Mouse (Mus musculus): ENCODE results near the gene 6430571L13Rik.

6430571L13Rik gene

DNA sequence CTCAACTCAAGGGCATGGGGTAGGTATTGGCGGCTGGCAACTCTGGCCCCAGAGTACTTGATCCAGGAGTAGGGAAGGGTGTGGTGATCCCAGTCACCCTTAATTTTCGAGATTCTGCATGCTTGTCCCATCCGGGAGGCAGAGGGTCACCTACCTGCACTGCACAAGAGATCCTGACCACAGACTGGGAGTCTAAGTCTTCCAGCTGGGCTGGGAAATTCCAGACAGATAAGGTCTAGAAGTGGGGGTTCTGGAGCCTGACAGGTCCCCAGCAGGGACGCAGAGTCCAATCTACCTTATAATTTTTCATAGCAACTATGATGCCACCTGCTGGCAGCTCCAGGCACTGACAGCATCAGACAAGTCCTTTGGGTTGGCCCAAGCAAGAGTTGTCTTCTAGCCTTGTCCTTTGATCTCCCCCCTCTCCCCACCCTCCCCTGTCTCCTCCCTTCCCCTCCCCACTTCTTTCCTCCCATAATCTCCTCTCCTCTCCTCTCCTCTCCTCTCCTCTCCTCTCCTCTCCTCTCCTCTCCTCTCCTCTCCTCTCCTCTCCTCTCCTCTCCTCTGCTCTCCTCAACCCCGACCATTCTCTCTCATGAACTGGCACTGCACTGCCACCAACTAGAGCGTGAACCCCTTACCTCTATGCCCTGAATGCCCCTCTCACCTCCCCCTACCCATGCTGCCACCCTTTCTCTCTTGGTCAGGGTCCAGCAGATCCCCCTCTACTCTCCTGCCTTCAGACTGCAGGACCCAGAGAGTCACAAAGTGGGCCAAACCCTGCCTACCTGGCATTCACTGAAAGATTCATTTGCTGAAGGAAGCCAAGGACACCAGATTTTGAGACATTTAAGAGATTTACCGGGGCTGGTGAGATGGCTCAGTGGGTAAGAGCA, 15.7 kb downstream of the 6430571L13Rik start:
- in situ Hi-C loops (cut with MboI; ENCODE audit: unreplicated experiment in 2 of 2) = loop anchor here (5.0 to 25.0 kb wide), 6 partner anchors 61 to 681 kb away; partner anchors contain the start of genes Cish (in 1 of the 2), Gnat1 (in 1 of the 2) and Slc38a3 (in 1 of the 2)

DNA sequence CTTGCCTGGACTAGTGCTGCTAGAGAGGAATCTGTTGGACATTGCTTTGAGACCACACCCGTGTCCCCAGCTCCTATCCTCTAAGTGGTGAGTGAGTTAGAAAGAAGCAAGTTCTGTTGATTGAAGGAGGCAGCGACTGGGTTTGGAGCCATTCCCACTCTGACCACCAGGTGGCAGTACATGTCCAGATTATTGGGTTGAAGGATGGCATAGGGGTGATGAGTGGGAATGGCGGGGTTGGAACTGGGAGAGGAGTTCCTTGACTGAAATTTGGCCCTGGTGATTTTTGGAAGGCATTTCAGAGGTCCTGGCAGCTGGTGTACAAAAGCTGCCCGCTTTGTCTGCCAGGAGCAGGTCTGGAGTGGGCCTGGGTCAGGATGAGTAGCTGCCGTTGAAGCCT, 17.2 kb downstream of the 6430571L13Rik start:
- in situ Hi-C loops (cut with MboI; ENCODE audit: unreplicated experiment in 2 of 2) = loop anchor here (5.0 to 25.0 kb wide), 6 partner anchors 63 to 683 kb away; partner anchors contain the start of genes Cish (in 1 of the 2), Gnat1 (in 1 of the 2) and Slc38a3 (in 1 of the 2)

DNA sequence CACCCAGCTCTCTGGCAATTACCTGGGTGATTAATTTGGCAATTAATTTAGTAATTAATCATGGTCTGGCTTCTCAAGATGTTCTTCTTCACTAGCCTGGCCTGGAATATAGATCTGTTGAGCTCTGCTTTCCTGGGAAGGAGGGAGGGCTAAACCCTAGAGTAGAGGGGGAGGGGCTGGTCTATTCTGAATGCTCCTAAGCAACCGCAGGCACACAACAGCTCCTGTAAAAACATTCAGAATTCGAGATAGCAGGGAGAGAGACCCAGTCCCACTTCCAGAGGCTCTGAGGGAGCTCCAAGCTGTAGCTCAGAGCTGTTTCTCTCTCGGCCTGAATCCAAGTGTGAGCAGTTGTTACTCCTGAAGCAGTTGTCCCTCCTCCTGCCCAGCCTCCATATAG, 20.6 kb downstream of the 6430571L13Rik start:
- in situ Hi-C loops (cut with MboI; ENCODE audit: unreplicated experiment in 2 of 2) = loop anchor here (5.0 to 25.0 kb wide), 2 partner anchors 151 to 301 kb away; partner anchors contain the start of gene Slc38a3 (in 1 of the 2)

DNA sequence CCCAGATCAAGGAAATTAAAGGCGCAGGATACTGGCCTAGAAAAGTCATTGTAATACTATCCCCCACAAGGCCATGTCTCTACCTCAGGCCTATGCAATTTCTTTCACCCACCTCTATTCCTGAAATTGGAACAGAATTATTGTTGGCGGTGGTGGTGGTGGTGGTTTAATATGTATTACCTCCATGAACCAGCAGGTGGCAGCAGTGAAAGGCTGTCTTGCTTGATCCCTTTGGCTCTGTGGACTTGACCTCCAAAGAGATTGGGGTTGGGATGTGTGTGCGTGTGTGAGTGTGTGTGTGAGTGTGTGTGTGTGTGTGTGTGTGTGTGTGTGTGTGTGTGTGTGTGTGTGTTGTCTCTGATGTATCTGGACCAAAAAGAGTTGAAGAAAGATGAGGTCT, 26.2 kb downstream of the 6430571L13Rik start:
- in situ Hi-C loops (cut with MboI; ENCODE audit: unreplicated experiment in 2 of 2) = loop anchor here in 1 of 2 experiments (5.0 to 25.0 kb wide), 2 partner anchors 146 to 296 kb away; partner anchors contain the start of gene Slc38a3

DNA sequence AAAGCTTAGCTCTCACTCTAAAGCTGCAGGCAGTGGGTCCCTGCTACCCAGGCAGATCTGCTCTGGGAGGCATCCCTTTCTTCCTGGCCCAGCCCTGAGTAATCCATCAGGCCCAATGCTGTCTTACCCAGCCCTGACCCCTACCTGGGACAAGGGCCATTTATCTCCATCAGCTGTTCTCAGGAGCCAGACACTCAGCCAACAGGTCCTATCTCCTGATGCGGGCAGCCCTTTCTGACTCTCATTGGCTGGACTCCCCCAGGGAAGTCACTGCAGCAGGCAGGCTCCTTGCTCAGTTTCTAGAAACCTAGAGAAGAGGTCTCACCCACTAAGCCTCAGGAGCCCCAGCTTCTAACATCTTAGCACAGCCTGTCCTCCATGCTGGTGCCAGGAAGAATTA, 27.9 kb downstream of the 6430571L13Rik start:
- in situ Hi-C loops (cut with MboI; ENCODE audit: unreplicated experiment in 2 of 2) = loop anchor here in 1 of 2 experiments (5.0 to 25.0 kb wide), 2 partner anchors 144 to 294 kb away; partner anchors contain the start of gene Slc38a3

DNA sequence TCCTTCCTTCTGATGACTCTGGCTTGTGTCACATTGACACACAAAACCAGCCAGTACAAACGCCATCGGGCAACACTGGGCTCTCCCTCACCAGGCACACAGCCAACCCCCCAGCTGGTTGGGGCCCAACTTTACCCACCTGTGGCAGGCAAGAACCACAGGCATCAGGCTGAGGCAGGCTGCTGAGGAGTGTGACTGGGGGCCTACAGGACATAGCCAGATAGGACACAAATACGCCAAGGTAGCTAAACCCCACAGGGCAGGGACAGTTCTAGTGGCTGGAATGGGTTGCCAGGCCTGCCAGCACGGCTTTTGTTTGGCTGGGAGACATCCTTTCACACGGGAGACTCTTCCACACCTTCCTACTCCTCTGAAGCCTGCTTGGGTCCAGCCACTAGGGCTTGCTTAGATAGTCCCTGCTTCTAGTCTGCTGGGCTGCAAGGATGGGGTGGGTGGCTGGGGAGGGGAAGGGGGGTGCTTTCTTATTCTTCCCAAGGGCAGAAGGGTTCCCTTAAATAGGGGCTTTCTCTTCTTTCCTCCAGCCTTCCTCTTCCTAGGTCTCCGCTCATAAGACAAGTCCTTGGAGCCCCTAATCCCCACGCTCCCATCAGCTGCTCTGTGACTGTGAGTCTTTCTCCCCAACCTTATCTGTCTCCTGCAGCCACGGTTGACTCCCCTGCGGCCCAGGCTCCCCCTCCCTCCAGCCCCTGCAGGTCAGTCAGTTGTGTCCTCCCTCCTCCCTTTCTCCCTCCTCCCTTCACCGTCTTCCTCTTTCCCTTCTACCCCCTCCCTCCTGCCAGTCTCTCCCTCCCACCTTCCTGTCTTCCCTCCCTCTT, 29.1 kb downstream of the 6430571L13Rik start:
- in situ Hi-C loops (cut with MboI; ENCODE audit: unreplicated experiment in 2 of 2) = loop anchor here in 1 of 2 experiments (5.0 to 25.0 kb wide), 2 partner anchors 143 to 293 kb away; partner anchors contain the start of gene Slc38a3

DNA sequence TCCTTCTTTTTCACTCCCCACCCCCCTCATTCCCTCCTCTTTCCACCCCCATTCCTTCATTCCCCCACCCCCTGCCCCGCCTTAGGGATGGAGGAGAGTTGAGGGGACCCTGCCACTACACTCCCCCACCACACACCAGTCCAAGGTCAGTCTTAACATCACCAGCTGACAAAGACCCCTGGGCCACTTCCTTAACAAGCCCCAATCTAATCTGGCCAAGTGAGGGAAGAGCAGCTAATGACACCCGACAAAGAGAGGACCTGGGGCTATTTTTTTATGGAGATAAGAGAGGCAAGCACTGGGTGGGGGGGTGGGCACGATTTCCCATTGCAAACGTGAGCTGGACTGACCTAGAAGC, 29.7 kb downstream of the 6430571L13Rik start:
- in situ Hi-C loops (cut with MboI; ENCODE audit: unreplicated experiment in 2 of 2) = loop anchor here in 1 of 2 experiments (25.0 kb wide), 1 partner anchor 292 kb away; the partner anchor contains the start of gene Slc38a3

DNA sequence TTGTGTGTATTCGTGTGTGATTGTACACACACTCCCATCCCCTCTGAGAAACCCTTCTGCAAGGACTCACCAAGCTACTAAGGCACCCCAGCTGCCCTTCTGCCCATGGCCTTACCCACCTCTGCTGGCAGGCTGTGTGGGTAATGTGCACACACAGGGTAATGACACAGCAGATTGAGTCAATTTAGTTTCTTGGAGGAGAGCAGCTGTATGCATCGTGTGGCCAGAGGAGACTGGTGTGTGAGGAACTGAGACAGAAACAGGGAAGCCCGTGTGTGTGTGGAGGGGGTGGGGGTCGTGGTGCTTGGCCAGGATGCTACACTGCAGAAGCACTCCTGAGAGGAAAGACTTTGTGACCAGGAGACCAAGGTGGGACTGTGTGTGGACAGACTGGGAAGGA, 32.0 kb downstream of the 6430571L13Rik start:
- in situ Hi-C loops (cut with MboI; ENCODE audit: unreplicated experiment in 2 of 2) = loop anchor here in 1 of 2 experiments (25.0 kb wide), 1 partner anchor 290 kb away; the partner anchor contains the start of gene Slc38a3

DNA sequence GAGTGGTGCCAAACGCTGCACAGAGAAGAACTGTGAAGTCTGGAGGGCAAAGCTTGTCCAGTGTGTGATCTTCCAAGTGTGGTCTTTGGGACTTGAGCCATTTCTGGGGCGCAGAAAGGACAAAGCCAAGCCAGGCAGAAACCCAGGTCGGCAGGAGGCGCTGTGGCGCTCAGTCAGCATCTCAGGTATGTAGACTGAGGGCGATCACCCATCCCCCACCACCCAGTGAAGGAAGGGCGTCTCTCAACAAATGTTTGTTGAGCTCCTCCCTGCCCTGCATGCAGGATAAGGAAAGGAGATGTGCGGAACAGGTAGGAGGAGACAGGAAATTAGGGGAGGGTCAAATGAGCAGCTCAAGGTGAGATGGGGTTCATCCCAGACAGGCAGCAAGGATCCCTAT, 34.2 kb downstream of the 6430571L13Rik start:
- in situ Hi-C loops (cut with MboI; ENCODE audit: unreplicated experiment in 2 of 2) = loop anchor here in 1 of 2 experiments (25.0 kb wide), 1 partner anchor 288 kb away; the partner anchor contains the start of gene Slc38a3

DNA sequence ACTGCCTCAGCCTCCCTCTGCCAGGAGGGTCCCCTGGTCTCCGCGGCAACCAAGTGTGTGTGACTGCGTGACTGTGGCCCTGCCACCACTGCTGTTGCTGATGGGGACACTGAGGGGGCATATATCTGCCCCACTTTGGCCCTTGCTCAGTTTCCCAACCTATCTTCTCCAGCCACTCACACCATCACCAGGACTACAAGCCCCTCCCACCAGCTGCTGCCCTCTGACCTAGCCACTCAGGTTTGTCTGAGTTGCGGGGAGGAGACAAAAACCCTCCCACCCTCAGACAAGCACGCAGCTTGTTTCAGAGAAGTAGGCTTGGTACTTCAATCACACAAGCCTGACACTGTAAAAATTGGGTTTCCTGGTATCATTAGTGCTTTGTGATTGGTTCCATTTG, 35.0 kb downstream of the 6430571L13Rik start:
- in situ Hi-C loops (cut with MboI; ENCODE audit: unreplicated experiment in 2 of 2) = no loop called here

DNA sequence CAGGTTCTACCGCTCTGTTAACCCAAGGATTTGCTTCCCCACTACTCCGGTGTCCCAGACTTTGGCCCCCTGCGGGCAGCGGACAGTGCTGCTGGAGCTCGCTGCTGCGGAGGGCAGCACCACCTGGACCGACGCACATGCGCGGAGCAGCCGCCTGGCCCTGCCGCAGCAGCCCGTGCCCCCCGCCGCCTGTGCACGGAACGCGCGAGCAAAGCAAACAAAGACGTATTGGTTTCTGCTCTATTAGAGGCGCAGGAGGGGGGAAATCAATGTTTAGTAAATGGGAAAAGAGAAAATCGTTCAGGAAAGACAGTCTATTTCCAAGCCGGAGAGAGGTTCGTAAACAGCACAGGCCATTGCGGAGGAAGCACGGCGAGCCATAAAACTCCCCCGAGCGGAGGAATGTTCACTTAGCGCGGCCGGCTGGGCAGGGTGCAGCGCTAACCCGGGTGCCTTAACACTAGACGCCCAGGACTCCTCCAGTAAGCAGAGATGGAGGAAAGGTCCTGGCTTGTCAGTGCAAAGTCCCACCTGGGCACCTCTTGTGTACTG, 37.6 kb downstream of the 6430571L13Rik start:
- in situ Hi-C loops (cut with MboI; ENCODE audit: unreplicated experiment in 2 of 2) = no loop called here

DNA sequence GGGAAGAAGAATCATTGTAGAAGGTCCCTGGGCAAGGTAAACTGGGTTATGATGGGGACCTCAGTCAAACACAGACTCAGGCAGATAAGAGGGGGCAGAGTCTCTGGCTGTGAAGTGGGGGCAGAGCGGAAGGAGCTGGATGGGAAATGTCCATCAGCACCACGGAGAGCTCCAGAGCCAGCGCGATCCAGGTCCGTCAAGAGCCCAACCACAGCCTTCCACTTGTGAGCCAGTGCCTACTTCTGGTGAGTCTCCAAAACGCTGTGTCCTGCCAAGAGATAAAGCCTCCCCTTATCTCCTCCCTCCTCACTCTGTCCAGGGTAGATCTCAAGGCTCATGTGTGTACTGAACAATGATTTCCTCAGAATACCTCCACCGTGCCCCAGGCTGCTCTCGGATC, 41.3 kb downstream of the 6430571L13Rik start:
- in situ Hi-C loops (cut with MboI; ENCODE audit: unreplicated experiment in 2 of 2) = no loop called here

DNA sequence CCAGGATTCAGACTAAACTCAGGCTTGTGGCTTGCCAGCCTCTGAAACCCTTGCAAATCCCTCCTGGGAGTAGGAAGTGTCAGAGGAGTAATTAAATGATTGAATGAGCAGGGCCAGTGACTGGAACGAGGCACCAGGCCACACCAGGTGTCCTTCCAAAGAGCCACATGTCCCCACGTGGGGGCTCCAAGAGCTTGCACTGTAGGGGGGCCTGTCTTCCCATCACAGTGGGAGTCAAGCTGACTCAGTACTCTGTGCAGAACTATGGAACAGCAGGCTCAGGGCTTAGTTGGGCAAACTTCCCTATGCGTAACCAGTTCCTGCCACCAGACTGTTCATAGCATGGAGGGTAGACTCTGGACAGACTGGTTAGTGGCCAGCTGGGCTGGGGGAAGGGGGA, 44.0 kb downstream of the 6430571L13Rik start:
- in situ Hi-C loops (cut with MboI; ENCODE audit: unreplicated experiment in 2 of 2) = no loop called here

DNA sequence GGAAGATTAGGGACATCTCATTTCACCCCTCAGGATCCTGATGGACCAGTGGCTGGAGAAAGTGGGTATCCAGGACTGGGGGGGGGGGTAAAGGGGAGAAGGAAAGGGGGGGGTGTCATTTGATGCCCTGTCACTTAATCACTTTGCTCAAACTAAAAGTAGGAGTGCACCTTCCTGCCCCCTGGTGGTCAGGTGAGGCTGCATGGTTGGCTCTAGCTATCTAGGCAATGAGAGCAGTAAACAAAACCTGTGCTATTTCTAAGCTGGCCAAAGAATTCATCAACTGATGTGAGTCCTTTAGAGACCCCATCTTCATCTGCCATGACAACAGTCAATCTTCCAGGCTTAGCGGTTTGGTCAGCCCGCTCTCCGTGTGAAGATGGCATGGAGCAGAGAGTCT, 46.3 kb downstream of the 6430571L13Rik start:
- in situ Hi-C loops (cut with MboI; ENCODE audit: unreplicated experiment in 2 of 2) = no loop called here

DNA sequence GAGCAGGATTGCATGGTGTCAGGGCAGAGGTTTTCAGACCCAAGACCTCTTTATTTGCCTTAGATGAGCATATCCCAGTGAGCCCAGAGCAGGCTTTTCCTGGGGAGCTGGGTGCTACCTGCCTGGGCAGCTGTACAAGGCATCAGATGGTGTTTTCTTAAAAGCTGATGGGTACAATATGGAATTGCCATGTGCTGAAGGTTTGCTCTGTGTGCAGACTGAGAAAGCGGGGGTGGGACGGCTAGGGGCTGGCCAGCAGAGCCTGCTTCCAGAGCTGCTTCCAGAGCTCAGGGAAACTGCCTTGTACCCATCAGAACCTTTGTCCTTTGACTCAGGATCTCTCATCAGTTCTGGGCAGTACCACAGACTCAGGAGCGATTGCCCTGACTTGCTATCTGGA, 47.3 kb downstream of the 6430571L13Rik start:
- in situ Hi-C loops (cut with MboI; ENCODE audit: unreplicated experiment in 2 of 2) = no loop called here

DNA sequence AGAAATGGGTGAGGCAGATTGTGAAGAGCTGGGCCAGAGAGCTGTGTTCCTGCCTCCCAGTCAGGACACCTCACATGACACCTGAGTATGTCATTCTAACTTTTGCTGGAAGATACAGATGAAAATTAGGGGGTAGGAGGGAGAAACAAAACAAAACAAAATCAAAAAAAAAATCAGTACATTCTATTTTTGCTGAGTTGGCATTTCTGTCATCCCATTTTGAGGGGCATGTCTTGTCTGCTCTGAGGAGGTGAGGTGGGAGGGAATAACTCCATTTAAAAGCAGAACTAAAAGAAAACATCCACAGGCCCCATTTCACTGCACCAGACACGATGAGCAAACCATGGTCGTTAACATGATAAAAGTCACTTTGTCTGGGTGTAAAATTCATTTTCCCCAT, 47.9 kb downstream of the 6430571L13Rik start:
- in situ Hi-C loops (cut with MboI; ENCODE audit: unreplicated experiment in 2 of 2) = no loop called here

DNA sequence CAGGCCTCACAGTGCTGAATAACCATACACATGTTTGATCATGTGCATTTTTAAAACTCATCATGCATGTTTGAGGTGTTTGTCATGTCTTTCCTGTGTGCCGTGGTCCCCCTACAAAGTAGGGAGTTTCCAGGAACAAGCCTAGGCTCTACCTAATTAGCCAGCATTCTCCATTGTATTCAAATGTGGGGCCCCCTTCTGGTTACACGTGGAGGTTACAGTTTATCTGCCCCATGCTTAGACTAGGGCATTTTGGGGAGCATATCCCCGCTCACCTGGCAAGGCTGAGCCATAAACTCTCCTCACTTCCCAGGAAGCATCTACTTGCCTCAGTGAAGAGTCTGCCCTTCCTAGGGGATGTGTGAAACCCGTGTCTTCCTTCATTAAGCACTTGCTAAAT, 56.0 kb downstream of the 6430571L13Rik start:
- in situ Hi-C loops (cut with MboI; ENCODE audit: unreplicated experiment in 2 of 2) = no loop called here

DNA sequence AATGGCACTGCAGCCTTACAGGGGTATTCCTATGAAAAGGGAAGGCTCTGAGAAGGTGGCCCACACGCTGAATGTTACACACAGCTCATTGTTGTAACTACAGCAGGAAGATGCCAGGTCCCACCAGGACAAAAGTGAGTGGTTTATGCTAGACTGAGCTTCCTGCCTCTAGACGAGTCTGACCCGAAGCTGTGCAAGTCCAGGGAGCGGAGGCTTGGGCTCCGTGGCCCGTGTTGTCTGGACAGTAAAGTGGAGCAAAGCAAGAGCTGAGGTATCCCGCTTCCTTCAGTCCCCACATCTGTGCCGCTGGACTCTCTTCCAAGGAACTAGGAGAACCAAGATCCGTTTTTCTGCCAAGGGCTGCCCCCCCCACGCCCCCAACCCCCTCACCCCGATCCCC, 58.6 kb downstream of the 6430571L13Rik start:
- in situ Hi-C loops (cut with MboI; ENCODE audit: unreplicated experiment in 2 of 2) = no loop called here

DNA sequence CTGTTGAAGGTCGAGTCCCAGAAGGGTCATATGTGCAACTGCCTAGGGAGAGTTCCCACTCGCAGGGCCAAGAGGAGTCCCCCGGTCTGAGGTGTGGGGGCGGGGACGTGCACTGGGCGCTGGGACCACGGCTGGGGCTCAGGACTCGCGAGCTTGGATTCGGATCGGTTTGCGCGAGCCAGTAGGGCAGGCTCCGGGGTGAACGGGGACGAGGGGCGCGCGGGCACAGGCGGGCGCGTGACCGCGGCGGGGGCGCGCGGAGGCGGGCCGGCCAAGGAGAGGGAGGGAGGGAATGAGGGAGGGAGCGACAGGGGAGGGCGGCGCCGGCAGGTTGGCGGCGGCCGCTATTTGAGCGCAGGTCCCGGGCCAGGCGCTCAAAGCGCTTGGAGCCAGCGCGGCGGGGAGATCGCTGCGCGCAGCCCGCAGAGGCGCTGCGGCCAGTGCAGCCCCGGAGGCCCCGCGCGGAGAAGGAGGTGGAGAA, 59.1 kb downstream of the 6430571L13Rik start, which contains the start of gene Cacna2d2:
Gene Cacna2d2 (plus strand): TSS at position 122 of the 481 bp plus-strand sequence.
- in situ Hi-C loops (cut with MboI; ENCODE audit: unreplicated experiment in 2 of 2) = no loop called here

DNA sequence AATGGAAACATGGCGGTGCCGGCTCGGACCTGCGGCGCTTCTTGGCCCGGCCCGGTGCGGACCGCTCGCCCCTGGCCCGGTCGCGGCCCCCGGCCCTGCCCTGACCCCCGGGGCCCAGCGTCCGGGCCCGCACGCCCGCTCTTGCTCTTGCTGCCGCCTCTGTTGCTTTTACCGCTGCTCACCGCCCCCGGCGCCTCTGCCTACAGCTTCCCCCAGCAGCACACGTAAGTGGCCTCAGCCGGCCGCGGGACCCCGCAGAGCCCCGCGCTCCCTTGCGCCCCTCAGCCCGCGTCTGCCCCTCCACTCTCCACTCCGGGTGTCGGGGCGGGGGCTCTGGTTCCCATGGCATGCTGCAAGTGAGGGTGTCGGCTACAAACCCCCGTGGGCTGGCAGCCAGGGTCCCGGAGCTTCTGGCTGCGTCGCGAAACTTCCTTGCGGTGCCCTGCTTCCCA, 59.7 kb downstream of the 6430571L13Rik start:
- in situ Hi-C loops (cut with MboI; ENCODE audit: unreplicated experiment in 2 of 2) = no loop called here

Measured in v-Abl transformed pro-B cells (cell line).